Mouse (Mus musculus) hindbrain, postnatal 0 days (tissue): ENCODE measurements at regions not wholly inside any gene's neighbourhood (a gene's known extent, or its start where the extent isn't known, plus 50 kb on each side); places are given as distances from the start of the nearest gene placed in this dataset.

Experiments
- ATAC-seq: fragments of 200-750 bp; cut with Nextera tagmentation; 2 replicates; pipeline ENCODE4 v1.8.0; 2017; ENCODE audit warnings: mild to moderate bottlenecking, moderate TSS enrichment, moderate library complexity
- DNase-seq: peaks from one replicate; pipeline ENCODE4 v3.0.0-alpha.2; 2015; ENCODE audit warnings: low spot score
- H3K27ac ChIP-seq: fragments of 300-500 bp; sonication (generic); 2 replicates; pipeline ENCODE4 v1.5.1; 2014; ENCODE audit warnings: mild to moderate bottlenecking
- H3K27me3 ChIP-seq: fragments of 300-500 bp; sonication (generic); 2 replicates; pipeline ENCODE4 v1.6.1; 2014; ENCODE audit warnings: low read length, mixed read lengths; ENCODE audit not compliant: insufficient read depth
- H3K36me3 ChIP-seq: fragments of 300-500 bp; sonication (generic); 2 replicates; pipeline ENCODE4 v1.6.1; 2014; ENCODE audit warnings: low read length, mixed read lengths; ENCODE audit not compliant: insufficient read depth
- H3K4me1 ChIP-seq: fragments of 300-500 bp; sonication (generic); 2 replicates; pipeline ENCODE4 v1.6.1; 2014; ENCODE audit warnings: antibody characterized with exemption, low read length, mixed read lengths; ENCODE audit not compliant: insufficient read depth
- H3K4me2 ChIP-seq: fragments of 300-500 bp; sonication (generic); 2 replicates; pipeline ENCODE4 v1.6.1; 2014; ENCODE audit warnings: low read depth, mild to moderate bottlenecking, low read length, moderate library complexity, mixed read lengths
- H3K4me3 ChIP-seq: fragments of 300-500 bp; sonication (generic); 2 replicates; pipeline ENCODE4 v1.5.1; 2014; ENCODE audit warnings: low read length
- H3K9ac ChIP-seq: fragments of 300-500 bp; sonication (generic); replicated peaks from 2 replicates; pipeline ENCODE4 v1.6.1; 2014; ENCODE audit warnings: mild to moderate bottlenecking, low read length, moderate library complexity, mixed read lengths
- H3K9me3 ChIP-seq: fragments of 300-500 bp; sonication (generic); 2 replicates; pipeline ENCODE4 v1.6.1; 2016; ENCODE audit warnings: low read length, mixed read lengths
- CTCF ChIP-seq: IDR thresholded peaks from 2 replicates; pipeline ENCODE4 v1.5.1; 2016; ENCODE audit warnings: antibody characterized with exemption, control low read depth, low read depth
- WGBS: fragments of 180-500 bp; shearing (Covaris S2); extraction: QIAGEN DNeasy Blood & Tissue Kit; methylation state at CpG from one replicate; pipeline ENCODE4 v1.1.7; 2014; 5-methylcytosine and 5-hydroxymethylcytosine counted together

DNA sequence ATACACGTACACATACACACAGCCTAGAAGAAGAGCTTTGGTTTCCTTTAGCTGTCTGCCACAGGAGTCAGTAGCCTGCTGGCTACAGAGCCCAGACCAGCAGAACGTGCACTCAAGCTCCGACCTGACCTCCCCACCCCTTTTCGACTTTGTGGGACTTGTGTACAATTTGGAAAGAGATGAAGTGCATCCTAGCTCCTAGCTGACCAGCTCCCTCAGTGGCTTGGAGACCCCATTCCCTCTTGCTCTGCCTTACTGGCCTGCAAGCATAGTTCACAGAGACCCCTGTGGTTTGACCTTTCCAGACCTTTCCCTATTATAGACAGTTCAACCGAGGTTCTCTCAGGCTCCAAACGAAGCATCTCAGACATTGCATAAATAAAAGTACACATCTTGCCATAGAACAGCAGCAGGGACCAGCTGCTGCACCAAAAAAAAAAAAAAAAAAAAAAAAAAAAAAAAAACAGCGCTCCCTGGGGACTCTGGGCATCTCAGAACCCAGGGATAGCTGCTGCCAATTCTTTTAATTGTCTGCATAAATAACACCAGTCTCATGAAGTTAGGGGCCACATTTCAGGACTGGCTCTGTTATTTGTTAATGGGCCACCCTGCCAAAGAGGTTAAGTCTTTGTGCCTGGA is 188.2 kb upstream of the Ankrd55 start:
- peak overlapping the region; percentile 56 for H3K9ac ChIP-seq
- 0 out of 2 replicates have a peak, but pooled peaks cover 5% of the 10 kb centered on the region for H3K4me1 ChIP-seq
- no peak for TF ChIP-seq CTCF
- H3K4me2 ChIP-seq, result peak overlapping the region; percentile 72
- no peaks in the 10 kb centered on the region for H3K27me3 ChIP-seq
- H3K9me3 ChIP-seq, result no peaks in the 10 kb centered on the region
- H3K36me3 ChIP-seq, result no peaks in the 10 kb centered on the region
- H3K27ac ChIP-seq, result peak overlapping the region; percentile 84
- ATAC-seq, result no peak; the same call in none of the 2 replicates
- H3K4me3 ChIP-seq, result peak overlapping the region; percentile 42
- no peak for DNase-seq
- 29% methylated on average over 7 of the region's 7 CpGs for WGBS

GRCm38 (mm10) chr13:112100592-112101420 is 187.4 kb upstream of the Ankrd55 start:
- Histone ChIP-seq H3K36me3 (no peaks in the 10 kb centered on the region), H3K27ac (peak overlapping the region; percentile 84), H3K9me3 (no peaks in the 10 kb centered on the region), H3K9ac (peak overlapping the region; percentile 56), H3K4me1 (0 out of 2 replicates have a peak, but pooled peaks cover 5% of the 10 kb centered on the region), H3K4me3 (peak overlapping the region; percentile 42), H3K27me3 (no peaks in the 10 kb centered on the region), H3K4me2 (peak overlapping the region; percentile 72)
- TF ChIP-seq CTCF, result no peak
- peak; percentile 88 for DNase-seq
- ATAC-seq, result peak; percentile 96
- WGBS, result 1% methylated on average over 31 of the region's 31 CpGs

GRCm38 (mm10) chr13:112101421-112101756 is 186.9 kb upstream of the Ankrd55 start:
- no peaks in the 10 kb centered on the region for H3K36me3 ChIP-seq
- H3K27me3 ChIP-seq, result no peaks in the 10 kb centered on the region
- ATAC-seq (no peak), DNase-seq (no peak)
- peak overlapping the region; percentile 72 for H3K4me2 ChIP-seq
- no peak for TF ChIP-seq CTCF
- 0 out of 2 replicates have a peak, but pooled peaks cover 5% of the 10 kb centered on the region for H3K4me1 ChIP-seq
- H3K27ac ChIP-seq, result peak overlapping the region; percentile 84
- H3K9ac ChIP-seq, result 0 out of 2 replicates have a peak overlapping the region, but pooled peaks have one; percentile 56
- H3K4me3 ChIP-seq, result peak overlapping the region; percentile 42
- H3K9me3 ChIP-seq, result no peaks in the 10 kb centered on the region
- 36% methylated on average over 5 of the region's 5 CpGs for WGBS

- Histone ChIP-seq H3K36me3 (no peaks in the 10 kb centered on the region), H3K27me3 (no peaks in the 10 kb centered on the region), H3K4me3 (no peak overlapping the region), H3K9me3 (no peaks in the 10 kb centered on the region), H3K4me2 (no peak overlapping the region), H3K9ac (no peak overlapping the region), H3K27ac (no peak overlapping the region), H3K4me1 (0 out of 2 replicates have a peak, but pooled peaks cover 5% of the 10 kb centered on the region)
- ATAC-seq (no peak), DNase-seq (no peak)
- TF ChIP-seq CTCF, result no peak
- WGBS, result 88% methylated on average over 3 of the region's 3 CpGs
Measured at GRCm38 (mm10) chr13:112105953-112106352, 182.3 kb upstream of the Ankrd55 start.

DNA sequence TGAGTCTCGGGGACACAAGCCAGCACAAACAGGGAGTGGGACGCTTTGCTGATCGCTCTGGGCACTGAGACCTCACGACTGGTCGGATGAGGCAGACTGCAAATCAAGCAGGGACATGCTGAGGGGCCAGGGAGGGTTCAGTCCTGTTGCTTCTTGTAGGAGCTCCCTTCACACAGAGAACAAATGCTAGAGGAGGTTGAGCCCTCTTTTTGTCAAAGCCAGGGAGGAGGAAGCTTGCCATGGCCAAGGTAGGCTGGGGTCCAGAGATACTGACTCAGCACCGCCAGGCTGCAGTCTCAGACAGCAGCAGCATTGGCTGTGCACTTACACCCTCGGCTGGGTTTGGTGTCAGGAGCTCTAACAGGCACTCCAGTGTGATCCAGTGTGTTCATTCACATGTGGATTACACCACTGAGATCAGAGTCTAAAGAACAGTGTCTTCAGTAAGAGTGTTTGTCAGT is 173.5 kb upstream of the Ankrd55 start:
- TF ChIP-seq CTCF, result peak; percentile 15; the same call in 1 of the 2 replicates
- 68% methylated on average over 7 of the region's 7 CpGs for WGBS
- DNase-seq, result no peak
- Histone ChIP-seq H3K27me3 (no peaks in the 10 kb centered on the region), H3K9me3 (no peaks in the 10 kb centered on the region), H3K4me1 (peaks cover 7% of the 10 kb centered on the region; the same call in 1 of the 2 replicates), H3K4me2 (no peak overlapping the region), H3K36me3 (no peaks in the 10 kb centered on the region), H3K27ac (no peak overlapping the region), H3K9ac (no peak overlapping the region), H3K4me3 (no peak overlapping the region)
- no peak for ATAC-seq

DNA sequence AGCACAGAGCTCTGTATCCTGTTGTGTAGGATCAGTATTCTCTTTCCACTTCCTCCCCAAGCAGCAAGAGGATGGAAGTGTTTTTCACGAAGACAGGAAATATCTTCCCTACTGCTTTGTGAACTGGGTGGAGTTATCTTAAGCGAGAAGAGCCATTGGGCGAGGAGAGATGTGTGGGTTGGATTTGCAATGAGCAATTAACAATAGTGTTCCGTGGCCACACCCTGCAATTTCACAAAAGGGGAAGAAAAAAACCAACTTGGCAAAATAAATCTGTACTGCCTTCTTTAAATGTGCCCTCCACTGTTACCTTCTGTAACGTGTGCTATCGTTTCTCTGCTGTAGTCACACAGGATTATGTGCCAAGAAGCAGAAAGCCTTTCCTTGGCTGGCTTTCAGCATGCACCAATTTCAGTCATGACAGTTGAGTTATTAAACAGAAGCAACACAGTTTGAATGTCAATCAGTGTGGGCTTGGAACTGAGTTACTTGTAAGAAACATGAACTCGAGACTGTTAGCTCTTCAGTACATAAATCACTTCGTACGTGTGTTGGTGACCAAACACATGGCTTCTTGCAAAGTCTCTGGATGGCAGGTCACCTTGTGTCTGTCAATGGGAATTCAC is 172.0 kb upstream of the Ankrd55 start:
- TF ChIP-seq CTCF, result no peak
- Histone ChIP-seq H3K27me3 (no peaks in the 10 kb centered on the region), H3K4me1 (peaks cover 7% of the 10 kb centered on the region; the same call in 1 of the 2 replicates), H3K27ac (peak overlapping the region; percentile 26; the same call in 1 of the 2 replicates), H3K4me2 (no peak overlapping the region), H3K9me3 (no peaks in the 10 kb centered on the region), H3K9ac (no peak overlapping the region), H3K36me3 (no peaks in the 10 kb centered on the region), H3K4me3 (no peak overlapping the region)
- ATAC-seq, result peak; percentile 22; the same call in 1 of the 2 replicates
- peak; percentile 65 for DNase-seq
- 46% methylated on average over 9 of the region's 9 CpGs for WGBS
